Mouse (Mus musculus) ES-E14 (cell line): ENCODE data around the gene Ppara.

Experiments used
- HCFC1 ChIP-seq: IDR thresholded peaks from 2 replicates; pipeline ENCODE4 v1.6.1; 2012; ENCODE audit warnings: low read length, inconsistent platforms, borderline replicate concordance; ENCODE audit not compliant: insufficient read depth
- ZC3H11A ChIP-seq: IDR thresholded peaks from 2 replicates; pipeline ENCODE4 v1.6.1; 2012; ENCODE audit warnings: low read depth, mild to moderate bottlenecking, inconsistent platforms, low read length, borderline replicate concordance
- ZNF384 ChIP-seq: IDR thresholded peaks from 2 replicates; pipeline ENCODE4 v1.6.1; 2012; ENCODE audit warnings: low read depth, low read length, inconsistent platforms

GRCm38 (mm10) chr15:85700716-85701115 lies 34.1 kb upstream of the Ppara start:
- no peak for TF ChIP-seq HCFC1
- no peak for TF ChIP-seq ZC3H11A
- TF ChIP-seq ZNF384, result no peak
